Mouse (Mus musculus) spleen, adult 2 months (tissue): Measurements from ENCODE around the gene Minpp1.
"Not testable (repeated sequence)": the region's sequence is repeated elsewhere in the genome, so short reads cannot be mapped to it uniquely, and the experiment has no call there.

Experiments
- CTCF ChIP-seq: fragments of 200-500 bp; IDR thresholded peaks from 2 replicates; pipeline ENCODE4 v1.5.1; 2011; ENCODE audit warnings: mild to moderate bottlenecking, inconsistent platforms; ENCODE audit not compliant: insufficient read depth, insufficient read length, insufficient replicate concordance; ENCODE audit errors: extremely low read depth
- POLR2A ChIP-seq: fragments of 200-500 bp; IDR thresholded peaks from 2 replicates; pipeline ENCODE4 v1.6.1; 2011; ENCODE audit warnings: low read depth, low read length, inconsistent platforms

- not testable (repeated sequence) for TF ChIP-seq POLR2A
- TF ChIP-seq CTCF = peak; percentile 35; the same call in 1 of the 2 replicates
Measured at GRCm38 (mm10) chr19:32486106-32486724, 646 bp downstream of the Minpp1 start.
